Mouse (Mus musculus) cortical plate, adult 2 months (tissue): ENCODE results near the gene Axin1.

Experiments used
- CTCF ChIP-seq: fragments of 200-500 bp; IDR thresholded peaks from 2 replicates; pipeline ENCODE4 v1.5.1; 2011; ENCODE audit warnings: mild to moderate bottlenecking, control low read depth, low read length; ENCODE audit not compliant: insufficient read depth; ENCODE audit errors: extremely low read depth
- POLR2A ChIP-seq: fragments of 200-500 bp; IDR thresholded peaks from 2 replicates; pipeline ENCODE4 v1.6.1; 2011; ENCODE audit warnings: mild to moderate bottlenecking, low read length, control low read depth; ENCODE audit not compliant: insufficient read depth; ENCODE audit errors: extremely low read depth

GRCm38 (mm10) chr17:26101478-26101877, 37.0 kb upstream of the Axin1 start:
- no peak for TF ChIP-seq CTCF
- no peak for TF ChIP-seq POLR2A
